Comparison of ENCODE assay signal across 14 mouse cellular contexts in the genomic region with DNA sequence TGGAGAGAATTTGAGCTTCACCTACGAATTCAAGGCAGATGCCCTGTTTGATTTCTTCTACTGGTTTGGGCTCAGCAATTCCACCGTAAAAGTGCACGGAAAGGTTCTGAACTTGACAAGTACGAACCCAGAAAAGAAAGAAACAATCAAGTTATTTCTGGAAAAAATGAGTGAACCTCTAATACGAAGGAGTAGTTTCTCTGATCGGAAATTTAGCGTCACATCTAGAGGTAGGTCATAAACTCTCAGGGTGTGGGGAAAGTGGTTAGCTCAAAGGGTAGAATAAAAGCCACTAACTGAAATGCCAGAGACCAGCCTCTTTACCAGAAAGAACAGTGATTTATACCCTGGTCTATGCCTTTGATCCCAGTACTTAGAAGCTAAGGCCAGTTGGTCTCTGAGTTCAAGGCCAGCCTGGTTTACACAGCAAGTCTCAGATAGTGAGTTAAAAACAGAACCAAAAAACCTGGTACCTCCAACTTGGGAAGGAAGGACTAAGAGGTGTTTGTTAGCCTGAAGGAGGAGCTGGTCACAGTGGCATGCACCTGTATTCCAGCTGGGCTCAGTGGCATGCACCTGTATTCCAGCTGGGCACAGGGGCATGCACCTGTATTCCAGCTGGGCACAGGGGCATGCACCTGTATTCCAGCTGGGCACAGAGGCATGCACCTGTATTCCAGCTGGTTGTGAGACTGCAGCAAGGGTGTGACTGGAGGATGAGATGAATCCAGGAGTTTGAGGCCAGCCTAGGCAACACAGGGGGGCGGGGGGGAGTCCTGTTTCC. TPM values are rescaled to one million over a fixed set of nuclear protein-coding genes. Genes with fewer than 3 reads are reported as not detected.
DNase-seq lines count a peak whose midpoint lies in the region; ATAC-seq and TF ChIP-seq lines count a peak whose summit lies in the region.
"Had no signal": no experiment of that assay in that cellular context is flagged by ENCODE, and none has a peak within 500 bp of the region (broad histone marks: within the 10 kb centered on the region; RNA-seq: fewer than 3 reads in every experiment).

No protein-coding gene starts in this region.

- TF ChIP-seq POLR2A in CH12.LX (IDR thresholded peaks at IDR 0.05; ENCODE audit: low read depth, low read length) = no peak

- dilution Hi-C loops in CH12.LX (cut with MboI; ENCODE audit: extremely low pct_ligation_motif_present, extremely low pct_unique_long_range_greater_than_20kb, low sequenced_read_pairs) = no loop called here

- no peaks in the 10 kb centered on the region for H3K79me2 ChIP-seq in CH12.LX (replicated peaks; ENCODE audit: control insufficient read depth, extremely low read depth, insufficient read depth, poor library complexity, severe bottlenecking)

- H3K9ac ChIP-seq in hindbrain, postnatal 0 days (replicated peaks; ENCODE audit: low read length) = no peak overlapping the region
- H3K9ac ChIP-seq in hindbrain, embryonic 12.5 days = no peak overlapping the region
- H3K9ac ChIP-seq in CH12.LX (ENCODE audit: insufficient read depth, low read depth) = no peak overlapping the region
- no peak overlapping the region for H3K9ac ChIP-seq in forebrain, embryonic 13.5 days
- H3K9ac ChIP-seq in midbrain, embryonic 15.5 days = no peak overlapping the region

- H3K27ac ChIP-seq in hindbrain, postnatal 0 days = peak overlapping the region; percentile 60; the same call in 1 of the 2 replicates
- H3K27ac ChIP-seq in hindbrain, embryonic 12.5 days = no peak overlapping the region
- no peak overlapping the region for H3K27ac ChIP-seq in CH12.LX (ENCODE audit: insufficient read depth, low read depth)
- peak overlapping the region; percentile 85; the same call in 1 of the 2 replicates for H3K27ac ChIP-seq in forebrain, embryonic 13.5 days
- H3K27ac ChIP-seq in midbrain, embryonic 15.5 days = 0 out of 2 replicates have a peak overlapping the region, but pooled peaks have one; percentile 29

- H3K4me2 ChIP-seq in hindbrain, postnatal 0 days (ENCODE audit: low read depth, low read length) = no peak overlapping the region
- no peak overlapping the region for H3K4me2 ChIP-seq in hindbrain, embryonic 12.5 days (replicated peaks)
- H3K4me2 ChIP-seq in CH12.LX (ENCODE audit: insufficient read depth, low read depth, poor library complexity, severe bottlenecking) = no peak overlapping the region
- no peak overlapping the region for H3K4me2 ChIP-seq in forebrain, embryonic 13.5 days
- H3K4me2 ChIP-seq in midbrain, embryonic 15.5 days = no peak overlapping the region

- no peak for TF ChIP-seq RAD21 in CH12.LX (IDR thresholded peaks at IDR 0.05; ENCODE audit: low read depth, low read length)

- H3K27me3 ChIP-seq in hindbrain, postnatal 0 days (ENCODE audit: insufficient read depth, low read length) = no peaks in the 10 kb centered on the region
- H3K27me3 ChIP-seq in hindbrain, embryonic 12.5 days = no peaks in the 10 kb centered on the region
- H3K27me3 ChIP-seq in CH12.LX (replicated peaks) = peaks cover 1% of the 10 kb centered on the region
- no peaks in the 10 kb centered on the region for H3K27me3 ChIP-seq in forebrain, embryonic 13.5 days
- H3K27me3 ChIP-seq in midbrain, embryonic 15.5 days (replicated peaks) = no peaks in the 10 kb centered on the region
- H3K27me3 ChIP-seq: embryonic facial prominence, embryonic 13.5 days had no signal

- no peak for TF ChIP-seq EP300 in CH12.LX (IDR thresholded peaks at IDR 0.05; ENCODE audit: low read length)

- in situ Hi-C loops in CH12.LX (cut with MboI; ENCODE audit: low pct_ligation_motif_present, low pct_unique_long_range_greater_than_20kb, low sequenced_read_pairs) = no loop called here

- H3K4me1 ChIP-seq in hindbrain, postnatal 0 days (ENCODE audit: insufficient read depth, low read length) = peaks cover 13% of the 10 kb centered on the region
- H3K4me1 ChIP-seq in hindbrain, embryonic 12.5 days = peaks cover 15% of the 10 kb centered on the region
- H3K4me1 ChIP-seq in CH12.LX (ENCODE audit: control insufficient read depth in 1 of 2, insufficient read depth in 2 of 2) = peaks cover 0 to 33% of the 10 kb centered on the region in 2 experiments; a peak in 3 of 4 replicates
- peaks cover 30% of the 10 kb centered on the region for H3K4me1 ChIP-seq in forebrain, embryonic 13.5 days
- peaks cover 16% of the 10 kb centered on the region for H3K4me1 ChIP-seq in midbrain, embryonic 15.5 days

- H3K9me3 ChIP-seq in hindbrain, postnatal 0 days (ENCODE audit: low read length) = no peaks in the 10 kb centered on the region
- no peaks in the 10 kb centered on the region for H3K9me3 ChIP-seq in hindbrain, embryonic 12.5 days (replicated peaks)
- no peaks in the 10 kb centered on the region for H3K9me3 ChIP-seq in CH12.LX (replicated peaks; ENCODE audit: low read length)
- no peaks in the 10 kb centered on the region for H3K9me3 ChIP-seq in forebrain, embryonic 13.5 days (replicated peaks)
- no peaks in the 10 kb centered on the region for H3K9me3 ChIP-seq in midbrain, embryonic 15.5 days
- H3K9me3 ChIP-seq: embryonic facial prominence, embryonic 13.5 days had no signal

- TF ChIP-seq CTCF in hindbrain, postnatal 0 days (IDR thresholded peaks at IDR 0.05; ENCODE audit: low read depth) = no peak
- no peak for TF ChIP-seq CTCF in CH12.LX (conservative IDR thresholded peaks at IDR 0.05 in 1 of 2, IDR thresholded peaks at IDR 0.05 in 1 of 2; ENCODE audit: low read depth in 2 of 2, low read length in 2 of 2)

- 95% methylated on average over 8 of the region's 8 CpGs for WGBS in hindbrain, postnatal 0 days
- WGBS in hindbrain, embryonic 12.5 days = 93% methylated on average over 8 of the region's 8 CpGs
- 92% methylated on average over 8 of the region's 8 CpGs for WGBS in forebrain, embryonic 13.5 days
- WGBS in midbrain, embryonic 15.5 days = 91% methylated on average over 8 of the region's 8 CpGs

- no peaks in the 10 kb centered on the region for H3K36me3 ChIP-seq in hindbrain, postnatal 0 days (ENCODE audit: insufficient read depth, low read length)
- no peaks in the 10 kb centered on the region for H3K36me3 ChIP-seq in hindbrain, embryonic 12.5 days
- no peaks in the 10 kb centered on the region for H3K36me3 ChIP-seq in CH12.LX (replicated peaks in 1 of 2; ENCODE audit: control insufficient read depth in 1 of 2, insufficient read depth in 1 of 2, low read length in 1 of 2)
- H3K36me3 ChIP-seq in forebrain, embryonic 13.5 days (ENCODE audit: poor library complexity, severe bottlenecking) = no peaks in the 10 kb centered on the region
- H3K36me3 ChIP-seq in midbrain, embryonic 15.5 days (replicated peaks) = no peaks in the 10 kb centered on the region
- H3K36me3 ChIP-seq: embryonic facial prominence, embryonic 13.5 days had no signal

- DNase-seq in hindbrain, postnatal 0 days (ENCODE audit: low spot score) = no peak
- DNase-seq in CH12.LX (ENCODE audit: extremely low read depth) = no peak
- DNase-seq in spleen, postnatal 10 days (ENCODE audit: low spot score in 2 of 2) = no peak
- no peak for DNase-seq in gastrocnemius, postnatal 4 days (ENCODE audit: low spot score in 2 of 2)
- DNase-seq in adrenal gland, adult 18-20 months (ENCODE audit: low spot score in 2 of 2) = no peak
- DNase-seq: cerebellum, postnatal 25 days; lung, adult 2 months; right cerebral cortex, postnatal 14 days had no signal

- no peak for ATAC-seq in hindbrain, postnatal 0 days
- no peak for ATAC-seq in hindbrain, embryonic 12.5 days (ENCODE audit: low FRiP score)
- no peak for ATAC-seq in forebrain, embryonic 13.5 days
- ATAC-seq in midbrain, embryonic 15.5 days (replicated peaks) = no peak

- no peak overlapping the region for H3K4me3 ChIP-seq in hindbrain, postnatal 0 days (ENCODE audit: low read length)
- no peak overlapping the region for H3K4me3 ChIP-seq in hindbrain, embryonic 12.5 days
- H3K4me3 ChIP-seq in CH12.LX (replicated peaks in 1 of 3; ENCODE audit: low read depth in 2 of 3, low read length in 2 of 3, poor library complexity in 1 of 3) = no peak overlapping the region
- no peak overlapping the region for H3K4me3 ChIP-seq in forebrain, embryonic 13.5 days
- H3K4me3 ChIP-seq in midbrain, embryonic 15.5 days = no peak overlapping the region
- H3K4me3 ChIP-seq: embryonic facial prominence, embryonic 13.5 days had no signal

TF ChIP-seq in CH12.LX, 34 proteins besides CTCF, POLR2A, EP300 and RAD21:
- TF ChIP-seq JUND (conservative IDR thresholded peaks at IDR 0.05; ENCODE audit: low read depth, low read length) = peak; percentile 54
- TF ChIP-seq JUN (IDR thresholded peaks at IDR 0.05; ENCODE audit: insufficient read depth, low read depth, low read length) = 0 out of 2 replicates have a peak, but pooled peaks have one; percentile 19
- peak; percentile 35; the same call in 1 of the 2 replicates for TF ChIP-seq TCF12 (IDR thresholded peaks at IDR 0.05; ENCODE audit: low read depth, low read length)
- no peak for TF ChIP-seq SIN3A (IDR thresholded peaks at IDR 0.05; ENCODE audit: low read length)

RNA-seq across cellular contexts. Expression of a gene that starts 12.0 kb away (rescaled TPM):
- 0.31 and 0.50 TPM in 2 replicates for total RNA-seq in hindbrain, postnatal 0 days (2014; rRNA removed)
- polyA plus RNA-seq in hindbrain, postnatal 0 days (2015; fragmentation: Nextera tagmentation; extraction: Ambion mirVana) = 1.0 and 1.6 TPM in 2 replicates
- polyA plus RNA-seq in hindbrain, embryonic 12.5 days (2016; fragmentation: Nextera tagmentation; extraction: Ambion mirVana) = 1.1 and 1.2 TPM in 2 replicates
- total RNA-seq in CH12.LX (2012; rRNA removed) = not detected in 2 replicates
- total RNA-seq in CH12.LX (2014; rRNA removed) = not detected in 2 replicates
- not detected in 2 replicates for polyA plus RNA-seq in CH12.LX (2012; ENCODE audit: insufficient read length, low read depth)
- polyA plus RNA-seq in forebrain, embryonic 13.5 days (2015; fragmentation: Nextera tagmentation; extraction: Ambion mirVana) = 2.2 and 3.1 TPM in 2 replicates
- polyA plus RNA-seq in midbrain, embryonic 15.5 days (2015; fragmentation: Nextera tagmentation; extraction: Ambion mirVana) = 0.92 and 1.1 TPM in 2 replicates
- under 1 TPM; 0.25 to 0.60 TPM for total RNA-seq in gastrocnemius, postnatal 4 days (2021)
- not detected for total RNA-seq in adrenal gland, adult 18-20 months (2021)
- total RNA-seq: megakaryocyte-erythroid progenitor cell, adult 5-6 weeks; neutrophil, adult 5-6 weeks had no signal

RNA-seq across cellular contexts. Expression of a gene that starts 15.9 kb away (rescaled TPM):
- total RNA-seq in hindbrain, postnatal 0 days (2014; rRNA removed) = 9.3 and 11.3 TPM in 2 replicates
- polyA plus RNA-seq in hindbrain, postnatal 0 days (2015; fragmentation: Nextera tagmentation; extraction: Ambion mirVana) = 8.3 and 9.1 TPM in 2 replicates
- 1.0 and 1.1 TPM in 2 replicates for polyA plus RNA-seq in hindbrain, embryonic 12.5 days (2016; fragmentation: Nextera tagmentation; extraction: Ambion mirVana)
- not detected in 2 replicates for total RNA-seq in CH12.LX (2012; rRNA removed)
- total RNA-seq in CH12.LX (2014; rRNA removed) = not detected in 2 replicates
- polyA plus RNA-seq in CH12.LX (2012; ENCODE audit: insufficient read length, low read depth) = not detected in 2 replicates
- polyA plus RNA-seq in forebrain, embryonic 13.5 days (2015; fragmentation: Nextera tagmentation; extraction: Ambion mirVana) = 1.1 and 1.2 TPM in 2 replicates
- 2.6 and 2.7 TPM in 2 replicates for polyA plus RNA-seq in midbrain, embryonic 15.5 days (2015; fragmentation: Nextera tagmentation; extraction: Ambion mirVana)
- 10 to 100 TPM; 32.1 to 36.4 TPM for total RNA-seq in gastrocnemius, postnatal 4 days (2021)
- total RNA-seq in adrenal gland, adult 18-20 months (2021) = 10 to 100 TPM in 1 of 2 experiments, 1 to 10 TPM in 1; 2.3 to 11.8 TPM
- total RNA-seq: megakaryocyte-erythroid progenitor cell, adult 5-6 weeks; neutrophil, adult 5-6 weeks had no signal

Comparison
In these comparisons a context has a peak if more than half of its experiments do, and no peak if none do; other contexts are left out.
1. H3K27ac ChIP-seq: peak in hindbrain, postnatal 0 days (single experiment), forebrain, embryonic 13.5 days (single experiment) and midbrain, embryonic 15.5 days (single experiment); none in hindbrain, embryonic 12.5 days (single experiment) and CH12.LX (single experiment).